Mouse (Mus musculus) embryonic stem cell, embryonic (primary cell): Measurements from ENCODE around the gene Cyp2j9.
"Not testable (repeated sequence)": the region's sequence is repeated elsewhere in the genome, so short reads cannot be mapped to it uniquely, and the experiment has no call there.

Source experiments
- CTCF ChIA-PET, 4 experiments: fragments of 300-600 bp in 2 of 4; fragments of 350-600 bp in 2 of 4; sonication (Branson Sonifier 250); formaldehyde crosslinking; loops; one replicate each; lab custom pipeline; 2022; ENCODE audit warnings: inconsistent platforms in 2 of 4; lab: Charles Lee
- POLR2A ChIA-PET, 4 experiments: fragments of 300-600 bp in 2 of 4; fragments of 350-600 bp in 2 of 4; sonication (Branson Sonifier 250); formaldehyde crosslinking; loops; one replicate each; lab custom pipeline; 2022; ENCODE audit warnings: antibody characterized with exemption in 4 of 4, inconsistent platforms in 1 of 4; lab: Charles Lee

Cyp2j9 gene

DNA sequence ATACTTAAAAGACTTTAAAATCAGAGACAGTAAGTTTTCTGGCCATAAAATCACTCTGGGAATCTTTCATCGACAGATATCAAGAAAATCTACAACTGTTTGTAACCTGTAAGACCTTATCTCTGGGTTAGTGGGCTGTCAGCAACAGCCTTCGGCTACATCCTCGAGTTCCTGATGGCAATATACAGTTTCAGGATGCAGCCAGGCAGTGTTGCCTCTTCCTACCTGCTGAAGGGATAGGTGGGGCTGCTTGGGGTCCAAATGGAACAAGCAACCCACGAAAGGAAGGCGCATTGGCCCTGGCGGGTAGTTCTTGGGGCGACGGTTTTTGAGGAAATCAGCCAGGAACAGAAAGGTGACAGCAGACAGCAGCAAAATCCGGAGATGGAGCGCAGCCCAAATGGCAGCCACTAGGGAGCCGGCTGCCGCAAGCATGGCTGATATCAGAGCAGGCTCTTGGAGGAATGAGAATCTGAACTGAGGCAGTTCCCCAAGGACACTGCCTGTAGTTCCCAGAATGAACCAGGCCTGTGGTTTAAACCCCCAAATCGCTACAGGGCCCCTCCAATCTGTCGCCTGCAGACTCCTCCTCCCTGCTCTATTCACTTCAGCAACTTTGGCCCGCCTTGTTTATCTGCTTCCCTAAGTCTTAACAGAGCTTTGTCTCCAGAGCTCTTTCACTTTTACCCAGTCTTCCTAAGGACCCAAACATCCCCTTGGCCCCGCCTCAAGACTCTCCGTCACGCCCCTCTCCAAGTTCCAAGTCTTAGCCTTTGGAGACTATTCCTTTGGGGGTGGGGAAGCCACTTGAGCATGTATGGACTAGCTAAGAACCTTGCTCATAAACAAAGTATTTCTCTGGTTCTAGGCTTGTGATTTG lies at the start of gene Cyp2j9:
Gene Cyp2j9 (minus strand): TSS at position 668 of the 880 bp plus-strand sequence.
- CTCF ChIA-PET, result interaction anchor here in 3 of 4 experiments (0.6 to 1.0 kb wide), 3 partner anchors 17 to 336 kb away, joined by 3 to 5 read pairs (median 4); no protein-coding TSS in a partner anchor
- POLR2A ChIA-PET, result interaction anchor here in 1 of 4 experiments (0.6 kb wide), 1 partner anchor 11 kb away, joined by 3 read pairs; no protein-coding TSS in a partner anchor

DNA sequence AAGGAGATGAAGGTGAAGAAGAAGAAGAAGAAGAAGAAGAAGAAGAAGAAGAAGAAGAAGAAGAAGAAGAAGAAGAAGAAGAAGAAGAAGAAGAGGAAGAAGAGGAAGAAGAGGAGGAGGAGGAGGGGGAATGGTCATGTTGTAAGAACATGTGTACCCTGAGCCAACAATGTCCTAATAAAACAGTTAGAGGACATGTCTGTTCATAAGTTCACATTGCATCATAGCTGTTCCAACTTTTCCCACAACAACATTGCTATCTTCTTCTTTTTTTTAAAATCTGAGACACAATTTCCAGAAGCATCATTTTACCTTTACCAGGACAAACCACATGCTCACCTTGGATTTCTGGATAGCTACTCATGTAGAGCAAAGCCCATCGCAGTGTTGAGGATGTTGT lies 44.1 kb upstream of the Cyp2j9 start:
- POLR2A ChIA-PET, result no interaction called here
- CTCF ChIA-PET, result no interaction called here

DNA sequence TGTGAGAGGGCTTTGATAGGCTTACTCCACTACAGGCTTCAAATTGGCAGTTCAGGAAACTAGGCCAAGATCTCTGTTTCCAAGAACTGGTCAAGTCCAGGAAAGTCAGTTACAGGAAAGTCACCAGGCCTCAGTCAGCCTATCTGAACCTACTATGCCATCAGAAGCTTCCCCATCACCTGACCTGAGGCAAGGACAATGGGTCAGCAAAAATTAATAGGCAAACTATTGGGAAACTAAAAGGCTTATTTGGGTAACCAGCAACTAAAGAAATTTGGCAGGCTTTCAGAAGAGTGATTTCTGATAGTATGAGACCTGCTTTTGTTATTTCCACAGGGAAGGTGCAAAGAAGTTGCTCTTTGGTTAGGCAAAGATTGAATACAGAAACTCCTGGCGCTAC lies 31.1 kb upstream of the Cyp2j9 start:
- ChIA-PET CTCF (no interaction called here), POLR2A (no interaction called here)

DNA sequence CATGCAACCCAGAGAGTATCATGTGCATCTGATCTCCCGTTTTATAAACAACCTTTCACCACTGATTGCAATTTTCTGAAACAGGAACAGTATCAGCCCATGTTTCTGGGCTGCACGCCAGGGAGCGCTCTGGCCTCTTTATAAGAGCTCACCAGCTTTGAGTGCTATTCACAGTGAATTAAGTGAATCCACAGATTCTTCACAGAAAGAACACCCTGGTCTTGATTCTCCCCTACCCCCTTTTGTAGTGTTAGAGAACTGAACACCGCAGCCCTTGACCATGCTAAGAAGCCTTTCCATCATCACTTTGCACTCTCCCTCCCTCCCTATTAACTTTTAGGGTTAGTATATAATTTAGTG lies 393 bp upstream of the Cyp2j9 start:
- ChIA-PET CTCF (interaction anchor here in 2 of 4 experiments (1.0 kb wide), 2 partner anchors 16 to 113 kb away, joined by 4 to 5 read pairs; no protein-coding TSS in a partner anchor), POLR2A (interaction anchor here in 1 of 4 experiments (0.6 kb wide), 1 partner anchor 11 kb away, joined by 3 read pairs; no protein-coding TSS in a partner anchor)

DNA sequence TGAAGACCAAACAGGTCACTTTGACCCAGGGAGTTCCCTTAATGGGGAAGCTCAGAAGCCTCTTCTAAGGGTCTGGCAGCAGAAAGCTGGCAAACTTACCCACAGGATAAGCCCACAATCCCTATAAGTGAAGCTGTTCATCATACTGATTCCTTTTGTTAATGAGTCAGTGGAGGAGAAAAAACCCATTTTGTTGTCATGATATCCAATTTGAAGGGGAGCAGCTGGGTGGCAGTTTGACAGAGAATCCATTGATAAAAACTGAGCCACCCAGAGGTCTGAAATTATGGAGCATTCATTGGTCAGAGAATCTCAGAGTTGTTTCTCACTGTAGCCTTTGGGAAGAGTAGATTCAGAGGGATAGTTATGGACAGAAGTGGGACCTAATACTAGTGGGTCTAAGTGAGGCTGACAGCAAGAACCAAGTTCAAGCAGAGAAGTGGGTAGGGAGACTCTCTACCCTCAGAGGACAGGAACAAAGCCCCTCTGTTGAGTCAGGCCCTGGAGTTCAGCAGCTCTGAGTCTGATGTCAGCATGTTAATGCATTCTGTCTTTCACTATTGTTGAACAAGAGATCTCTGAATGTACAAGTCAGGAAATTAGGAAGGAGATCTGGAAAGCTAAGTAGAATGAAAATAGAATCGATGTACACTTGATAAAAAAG lies 9.8 kb downstream of the Cyp2j9 start:
- ChIA-PET POLR2A (no interaction called here), CTCF (no interaction called here)

DNA sequence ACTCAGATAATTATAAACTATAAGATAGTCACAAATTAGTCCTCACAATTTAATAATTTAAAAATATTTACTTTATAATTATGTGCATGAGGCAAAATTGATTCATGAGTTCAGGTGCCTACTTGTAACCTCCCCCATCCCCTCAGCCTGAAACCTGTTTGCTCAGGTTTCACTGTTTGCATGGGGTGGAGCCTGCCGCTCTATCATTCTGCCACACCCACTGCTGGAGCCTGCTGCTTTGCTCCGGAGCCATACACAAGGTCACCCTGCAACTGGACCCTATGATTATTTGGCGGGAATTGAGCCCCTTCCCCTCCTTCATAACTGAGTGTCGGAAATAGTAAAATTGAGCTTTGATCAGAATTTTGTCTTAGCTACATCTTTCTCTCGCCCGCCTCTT lies 11.0 kb downstream of the Cyp2j9 start:
- CTCF ChIA-PET, result not testable (repeated sequence)
- POLR2A ChIA-PET, result interaction anchor here in 2 of 4 experiments (0.6 to 1.0 kb wide), 2 partner anchors 11 to 1898 kb away, joined by 3 read pairs; partner anchors contain the start of gene Cyp2j9 (in 1 of the 2)

DNA sequence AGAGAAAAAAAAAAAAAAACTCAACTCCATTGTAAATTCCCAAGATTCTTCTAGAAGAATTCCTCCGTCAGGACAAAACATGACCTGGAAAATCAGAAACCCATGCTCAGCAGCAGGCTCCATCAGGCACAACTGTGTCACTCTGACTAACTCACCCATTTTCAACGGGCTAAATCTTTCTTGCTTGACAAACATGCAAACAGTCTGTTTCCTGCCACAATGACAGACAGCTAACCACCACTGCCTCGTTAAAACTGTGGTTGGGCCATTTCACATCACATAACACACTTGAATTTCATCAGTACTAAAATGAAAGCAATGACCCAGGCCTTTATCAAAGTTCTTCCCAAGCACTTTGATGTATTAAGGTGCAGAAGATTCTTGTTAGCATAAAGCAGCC lies 21.9 kb downstream of the Cyp2j9 start:
- ChIA-PET POLR2A (no interaction called here), CTCF (no interaction called here)

DNA sequence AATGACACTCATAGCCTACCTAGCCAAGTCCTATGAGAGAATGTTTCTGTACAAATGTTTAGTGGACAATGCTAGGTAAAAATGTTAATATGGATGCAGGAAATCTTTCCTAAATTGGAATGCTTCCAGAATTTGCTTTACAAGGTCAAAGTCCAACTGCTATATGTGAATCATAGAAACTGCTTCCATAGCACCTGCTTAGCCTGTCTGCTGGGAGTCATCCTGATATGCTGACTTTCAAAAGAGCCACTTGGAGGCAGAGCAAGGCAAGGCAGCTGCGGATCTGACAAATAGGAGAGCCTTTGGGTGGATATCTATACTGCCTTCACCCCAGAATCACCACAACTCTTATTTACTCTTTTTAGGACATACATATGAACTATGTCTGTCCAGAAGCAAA lies 23.4 kb downstream of the Cyp2j9 start:
- CTCF ChIA-PET, result no interaction called here
- POLR2A ChIA-PET, result no interaction called here

DNA sequence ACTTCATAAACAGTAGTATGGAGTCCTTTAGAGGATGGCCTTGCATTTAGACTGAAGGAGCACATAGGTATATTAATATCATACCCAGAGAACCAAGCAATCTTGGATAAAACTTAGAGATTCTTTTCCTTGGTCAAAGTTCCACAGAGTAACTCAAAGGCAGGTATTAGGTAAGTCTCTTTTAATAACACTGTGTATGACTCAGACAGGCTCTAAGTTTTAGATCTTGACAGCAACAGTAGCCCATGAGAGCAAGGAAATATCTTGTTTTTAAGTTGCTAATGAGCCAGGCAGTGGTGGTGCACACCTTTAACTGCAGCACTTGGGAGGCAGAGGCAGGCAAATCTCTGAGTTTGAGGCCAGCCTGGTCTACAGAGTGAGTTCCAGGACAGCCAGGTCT lies 25.6 kb downstream of the Cyp2j9 start:
- ChIA-PET CTCF (no interaction called here), POLR2A (no interaction called here)

DNA sequence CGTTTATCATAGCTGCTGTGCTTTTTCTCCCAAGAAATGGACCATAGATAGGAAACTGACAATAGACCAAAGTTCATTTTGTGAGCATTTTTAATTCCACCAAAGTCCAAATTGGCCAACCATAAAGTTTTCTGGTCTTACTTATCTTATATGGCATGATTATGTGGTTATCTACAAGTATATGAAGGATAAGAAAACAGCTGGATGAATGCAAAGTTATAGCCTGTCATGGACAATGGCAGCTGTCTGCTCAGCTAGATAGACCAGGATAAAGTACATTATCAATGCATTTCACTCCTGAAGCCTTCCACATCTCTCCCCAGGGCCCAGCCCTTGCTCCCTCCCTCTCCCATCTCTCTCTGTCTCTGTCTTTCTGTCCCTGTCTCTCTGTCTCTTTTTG lies 30.9 kb downstream of the Cyp2j9 start:
- ChIA-PET CTCF (no interaction called here), POLR2A (no interaction called here)

DNA sequence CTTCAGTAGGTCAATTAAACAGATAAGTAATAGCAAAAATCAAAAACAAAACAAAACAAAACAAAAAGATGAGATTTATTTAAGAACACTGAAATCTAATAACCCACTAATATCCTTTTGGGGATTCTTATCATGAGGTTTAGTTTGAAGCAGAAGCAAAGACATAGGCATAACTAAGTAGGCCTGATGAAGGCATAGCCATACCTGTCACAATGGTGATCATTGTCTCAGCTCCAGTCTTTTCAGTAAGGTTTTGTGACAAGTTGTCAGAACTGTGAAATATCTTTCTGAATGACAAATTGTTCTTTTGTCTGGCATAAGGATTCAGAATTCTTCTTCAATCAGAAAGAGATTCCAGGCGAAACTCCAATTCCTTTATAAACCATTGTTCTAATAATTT lies 31.6 kb downstream of the Cyp2j9 start:
- POLR2A ChIA-PET, result no interaction called here

DNA sequence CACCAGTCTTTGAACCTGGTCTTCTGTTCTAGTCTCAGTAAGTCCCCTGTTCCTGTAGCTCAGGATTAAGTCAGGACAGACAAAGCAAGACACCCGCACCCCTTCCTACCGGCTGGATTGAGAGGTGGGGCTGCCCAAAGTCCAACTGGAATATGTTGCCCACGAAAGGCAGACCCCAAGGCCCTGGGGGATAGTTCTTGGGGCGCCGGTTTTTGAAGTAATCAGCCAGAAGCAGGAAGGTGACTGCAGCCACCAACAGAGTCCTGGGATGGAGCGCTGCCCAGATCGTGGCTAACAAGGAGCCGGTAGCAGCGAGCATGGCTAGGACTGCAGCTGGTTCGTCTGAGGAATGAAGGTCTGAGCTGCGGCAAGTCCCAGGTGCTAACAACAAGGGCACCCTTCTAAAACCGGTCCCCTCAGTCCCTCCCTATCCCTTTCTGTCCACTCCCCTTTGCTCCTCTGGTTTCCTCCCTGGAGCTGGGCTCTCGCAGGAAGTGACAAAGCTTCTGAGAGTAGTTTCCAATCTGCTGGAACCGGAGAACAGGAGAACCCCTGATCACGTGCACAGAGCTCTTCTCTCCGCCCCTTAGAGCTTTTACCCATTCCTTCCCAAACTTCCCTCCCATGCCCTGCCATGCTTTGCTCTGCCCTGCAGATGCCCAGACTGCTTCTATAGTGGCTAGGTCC lies 38.1 kb downstream of the Cyp2j9 start, which contains the start of gene Cyp2j6:
Gene Cyp2j6 (minus strand): TSS at position 529 of the 687 bp plus-strand sequence.
- POLR2A ChIA-PET, result no interaction called here
- CTCF ChIA-PET, result no interaction called here

More for the DNA sequence above, 31.6 kb downstream of the Cyp2j9 start:
- CTCF ChIA-PET, result no interaction called here

DNA sequence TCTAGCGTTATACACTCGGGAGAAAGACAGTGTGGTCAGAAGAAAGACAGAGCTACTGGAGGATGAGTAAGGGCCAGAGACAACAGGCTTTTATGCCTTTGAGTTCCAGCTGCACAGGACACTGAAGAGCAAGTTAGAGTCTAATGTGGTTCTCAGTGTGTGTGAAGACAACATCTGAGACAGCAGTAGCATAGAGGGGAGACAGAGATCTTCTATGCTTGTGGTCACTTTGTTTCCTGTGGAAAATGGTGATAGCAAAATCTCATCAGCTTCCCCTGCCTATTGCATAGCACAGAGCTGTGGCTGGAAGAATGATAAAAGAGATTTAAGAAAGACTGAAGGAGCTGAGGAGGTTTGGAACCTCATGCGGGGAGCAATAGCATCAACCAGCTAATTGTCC lies 39.8 kb downstream of the Cyp2j9 start:
- POLR2A ChIA-PET, result interaction anchor here in 1 of 4 experiments (0.7 kb wide), 1 partner anchor 34 kb away, joined by 3 read pairs; no protein-coding TSS in a partner anchor
- CTCF ChIA-PET, result no interaction called here

DNA sequence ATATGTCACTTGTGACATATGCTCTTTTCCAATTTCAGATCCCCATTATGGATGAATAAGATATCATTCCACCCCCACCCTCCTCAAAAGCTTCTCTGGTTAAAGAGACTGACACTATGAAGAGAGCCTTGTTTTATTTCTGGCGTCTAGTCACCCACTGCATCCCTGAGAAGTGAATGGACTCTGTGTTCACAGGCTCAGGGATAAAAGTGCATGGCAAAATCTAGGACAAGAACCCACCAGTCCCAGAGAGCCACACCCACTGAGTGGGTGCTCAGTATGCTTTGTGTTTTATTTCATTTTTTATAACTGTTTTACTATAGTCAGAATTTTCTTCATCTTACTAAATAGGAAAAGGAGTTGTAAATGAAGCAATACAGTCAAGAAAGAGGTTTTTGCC lies 45.4 kb downstream of the Cyp2j9 start:
- POLR2A ChIA-PET, result no interaction called here
- CTCF ChIA-PET, result no interaction called here

DNA sequence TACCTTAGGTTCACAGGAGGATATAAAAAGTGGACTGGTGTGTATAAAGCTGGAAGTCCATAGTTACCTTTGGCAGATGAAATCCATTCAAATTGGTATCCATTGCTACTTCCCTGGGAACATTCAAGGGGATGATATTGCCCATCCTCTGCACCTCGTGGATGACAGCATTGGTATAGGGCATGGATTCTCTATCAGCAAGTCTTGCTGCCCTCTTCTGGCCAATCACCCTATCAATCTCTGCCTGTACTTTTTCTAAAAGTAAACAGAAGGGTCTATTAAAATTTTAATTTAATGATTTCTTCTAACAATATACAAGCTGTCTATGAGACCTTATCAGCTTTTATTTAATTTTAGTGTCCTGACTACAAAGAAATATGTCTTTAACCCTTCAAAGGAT lies 65.6 kb downstream of the Cyp2j9 start:
- ChIA-PET CTCF (no interaction called here), POLR2A (no interaction called here)

DNA sequence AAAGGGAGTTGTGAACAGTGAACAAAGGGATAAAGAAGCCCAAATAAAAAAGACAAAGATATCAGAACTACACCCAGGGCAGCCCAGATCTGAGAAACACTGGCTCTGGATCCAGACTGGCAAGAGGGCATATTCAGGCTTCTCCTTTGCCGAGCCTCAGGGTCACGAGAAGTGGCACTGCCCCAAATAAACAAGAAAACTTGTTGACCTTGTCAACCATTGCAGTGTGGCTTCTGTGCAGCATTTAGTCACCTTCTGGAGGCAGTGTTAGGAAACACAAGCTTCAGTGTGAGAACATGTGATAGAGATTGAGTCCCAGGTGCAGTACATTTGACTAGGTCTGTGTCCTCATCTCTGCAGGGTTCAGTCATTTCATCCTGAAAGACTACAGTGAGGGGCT lies 69.1 kb downstream of the Cyp2j9 start:
- CTCF ChIA-PET, result no interaction called here
- POLR2A ChIA-PET, result no interaction called here
